Mouse (Mus musculus) CH12.LX (cell line): ENCODE measurements around the gene Ric8b. TPM values are rescaled to one million over a fixed set of nuclear protein-coding genes. Genes with fewer than 3 reads are reported as not detected.

Source experiments
- DNase-seq: peaks from one replicate; pipeline ENCODE4 v3.0.0-alpha.2; 2013; ENCODE audit errors: extremely low read depth
- H3K27ac ChIP-seq: 2 replicates; pipeline ENCODE4 v1.5.1; 2012; ENCODE audit warnings: low read depth, mild to moderate bottlenecking, control low read depth, moderate library complexity; ENCODE audit not compliant: insufficient read depth
- H3K27me3 ChIP-seq: replicated peaks from 2 replicates; pipeline ENCODE3; 2012; ENCODE audit warnings: inconsistent platforms
- H3K36me3 ChIP-seq, 2 experiments: replicated peaks in 1 of 2; 2 replicates each; pipeline versions ENCODE3 to v1.6.1; 2012; ENCODE audit warnings: inconsistent platforms in 1 of 2, low read length in 1 of 2, mild to moderate bottlenecking in 1 of 2, mixed read lengths in 1 of 2, moderate library complexity in 1 of 2; ENCODE audit not compliant: control insufficient read depth in 1 of 2, insufficient read depth in 1 of 2
- H3K4me1 ChIP-seq, 2 experiments: 2 replicates each; pipeline ENCODE4 v1.6.1; 2012; ENCODE audit warnings: inconsistent platforms in 1 of 2, moderate library complexity in 1 of 2; ENCODE audit not compliant: insufficient read depth in 2 of 2, control insufficient read depth in 1 of 2
- H3K4me2 ChIP-seq: 2 replicates; pipeline ENCODE4 v1.6.1; 2012; ENCODE audit warnings: low read depth, mild to moderate bottlenecking, control low read depth; ENCODE audit not compliant: poor library complexity, insufficient read depth, severe bottlenecking
- H3K4me3 ChIP-seq, 3 experiments: fragments of 150-350 bp in 1 of 3; sonication (generic) in 1 of 3; replicated peaks in 1 of 3; 2 replicates each; pipeline versions ENCODE3 to v1.5.1; 2011 to 2012; ENCODE audit warnings: low read depth in 2 of 3, low read length in 2 of 3, mild to moderate bottlenecking in 2 of 3, moderate library complexity in 2 of 3, control low read depth in 1 of 3, improper control_type of control experiment in 1 of 3, inconsistent platforms in 1 of 3, mixed read lengths in 1 of 3; ENCODE audit not compliant: poor library complexity in 1 of 3
- H3K79me2 ChIP-seq: replicated peaks from 2 replicates; pipeline ENCODE4 v1.6.1; 2012; ENCODE audit warnings: mild to moderate bottlenecking, moderate library complexity; ENCODE audit not compliant: control insufficient read depth, poor library complexity, insufficient read depth, severe bottlenecking; ENCODE audit errors: extremely low read depth
- H3K9ac ChIP-seq: 2 replicates; pipeline ENCODE4 v1.6.1; 2012; ENCODE audit warnings: low read depth, mild to moderate bottlenecking, control low read depth, moderate library complexity; ENCODE audit not compliant: insufficient read depth
- H3K9me3 ChIP-seq: replicated peaks from 2 replicates; pipeline ENCODE3; 2012; ENCODE audit warnings: low read length, inconsistent platforms, mixed read lengths
- CHD1 ChIP-seq: IDR thresholded peaks from 2 replicates; pipeline ENCODE4 v1.6.1; 2012; ENCODE audit warnings: low read depth, low read length, improper control_type of control experiment, inconsistent platforms
- CHD2 ChIP-seq: IDR thresholded peaks from 2 replicates; pipeline ENCODE4 v1.6.1; 2011; ENCODE audit warnings: low read length, improper control_type of control experiment
- E2F4 ChIP-seq: IDR thresholded peaks from 2 replicates; pipeline ENCODE4 v1.6.1; 2011; ENCODE audit warnings: low read depth, low read length, improper control_type of control experiment; ENCODE audit not compliant: insufficient replicate concordance
- ELF1 ChIP-seq: IDR thresholded peaks from 2 replicates; pipeline ENCODE4 v1.6.1; 2014; ENCODE audit warnings: low read depth, mild to moderate bottlenecking, inconsistent platforms, low read length, improper control_type of control experiment
- ETS1 ChIP-seq: conservative IDR thresholded peaks from 2 replicates; pipeline ENCODE4 v1.6.1; 2012; ENCODE audit warnings: low read depth, mild to moderate bottlenecking, inconsistent platforms, low read length, improper control_type of control experiment, moderate library complexity
- JUND ChIP-seq: conservative IDR thresholded peaks from 2 replicates; pipeline ENCODE4 v1.6.1; 2011; ENCODE audit warnings: low read depth, low read length, improper control_type of control experiment
- MAZ ChIP-seq: IDR thresholded peaks from 2 replicates; pipeline ENCODE4 v1.6.1; 2012; ENCODE audit warnings: low read depth, mild to moderate bottlenecking, inconsistent platforms, low read length, improper control_type of control experiment, moderate library complexity
- MXI1 ChIP-seq: IDR thresholded peaks from 2 replicates; pipeline ENCODE4 v1.6.1; 2011; ENCODE audit warnings: mild to moderate bottlenecking, low read depth, low read length, improper control_type of control experiment
- POLR2A ChIP-seq: IDR thresholded peaks from 2 replicates; pipeline ENCODE4 v1.6.1; 2011; ENCODE audit warnings: low read depth, mild to moderate bottlenecking, improper control_type of control experiment, low read length
- POLR2AphosphoS2 ChIP-seq: IDR thresholded peaks from 2 replicates; pipeline ENCODE4 v1.6.1; 2011; ENCODE audit warnings: low read depth, low read length, improper control_type of control experiment
- RAD21 ChIP-seq: IDR thresholded peaks from 2 replicates; pipeline ENCODE4 v1.6.1; 2011; ENCODE audit warnings: low read depth, mild to moderate bottlenecking, low read length, improper control_type of control experiment, moderate library complexity
- RCOR1 ChIP-seq: conservative IDR thresholded peaks from 2 replicates; pipeline ENCODE4 v1.6.1; 2012; ENCODE audit warnings: low read depth, mild to moderate bottlenecking, inconsistent platforms, low read length, improper control_type of control experiment
- TBP ChIP-seq: conservative IDR thresholded peaks from 2 replicates; pipeline ENCODE4 v1.6.1; 2011; ENCODE audit warnings: low read depth, low read length, improper control_type of control experiment
- TCF12 ChIP-seq: IDR thresholded peaks from 2 replicates; pipeline ENCODE4 v1.6.1; 2014; ENCODE audit warnings: low read depth, mild to moderate bottlenecking, inconsistent platforms, low read length, improper control_type of control experiment
- UBTF ChIP-seq: IDR thresholded peaks from 2 replicates; pipeline ENCODE4 v1.6.1; 2012; ENCODE audit warnings: low read depth, mild to moderate bottlenecking, inconsistent platforms, low read length, improper control_type of control experiment, moderate library complexity
- USF1 ChIP-seq: IDR thresholded peaks from 2 replicates; pipeline ENCODE4 v1.6.1; 2014; ENCODE audit warnings: low read depth, mild to moderate bottlenecking, inconsistent platforms, low read length, improper control_type of control experiment
- USF2 ChIP-seq: conservative IDR thresholded peaks from 2 replicates; pipeline ENCODE4 v1.6.1; 2011; ENCODE audit warnings: low read depth, low read length, improper control_type of control experiment
- ZC3H11A ChIP-seq: IDR thresholded peaks from 2 replicates; pipeline ENCODE4 v1.6.1; 2012; ENCODE audit warnings: low read depth, mild to moderate bottlenecking, inconsistent platforms, low read length, improper control_type of control experiment
- ZKSCAN1 ChIP-seq: IDR thresholded peaks from 2 replicates; pipeline ENCODE4 v1.6.1; 2012; ENCODE audit warnings: low read depth, inconsistent platforms, low read length, improper control_type of control experiment, borderline replicate concordance
- ZNF384 ChIP-seq: IDR thresholded peaks from 2 replicates; pipeline ENCODE4 v1.6.1; 2012; ENCODE audit warnings: low read depth, low read length, improper control_type of control experiment, inconsistent platforms
- dilution Hi-C: fragments of 300-500 bp; cut with MboI; formaldehyde crosslinking; loops from 2 replicates; pipeline ENCODE4 v1.14.3; 2020; ENCODE audit warnings: low sequenced_read_pairs; ENCODE audit not compliant: extremely low pct_unique_long_range_greater_than_20kb, extremely low pct_ligation_motif_present
- in situ Hi-C: fragments of 300-500 bp; cut with MboI; formaldehyde crosslinking; loops from 3 replicates; pipeline ENCODE4 v1.14.3; 2019; ENCODE audit warnings: low sequenced_read_pairs, low pct_ligation_motif_present, low pct_unique_long_range_greater_than_20kb, mixed read lengths
- polyA plus RNA-seq: library from polyadenylated mRNA; unstranded; fragments of >175 nt; gene quantifications from 2 replicates; pipeline ENCODE4 v1.2.1, GENCODE M21; 2012; ENCODE audit warnings: low read depth; ENCODE audit not compliant: insufficient read length
- total RNA-seq, 2 experiments: library from RNA; depleted of rRNA; stranded (reverse); fragments of 300-350 nt in 1 of 2; fragments of >200 nt in 1 of 2; gene quantifications; 2 replicates each; pipeline ENCODE4 v1.2.3; 2012 to 2014

Ric8b gene
- total and polyA plus RNA-seq, 3 experiments: 4.8 to 9.4 (median 6.3) TPM

- no peak for TF ChIP-seq ELF1
- TF ChIP-seq ETS1: no peak
- TF ChIP-seq ZC3H11A: no peak
- no peak for TF ChIP-seq CHD1
- no peak for TF ChIP-seq JUND
- no peak for TF ChIP-seq TCF12
- TF ChIP-seq TBP: no peak
- no peak for TF ChIP-seq USF2
- no peak for TF ChIP-seq RAD21
- no peak for TF ChIP-seq POLR2A
- TF ChIP-seq, all 38 proteins: peak for 0
- in situ Hi-C loops (no loop called here), dilution Hi-C loops (no loop called here)
- Histone ChIP-seq H3K4me2 (no peak overlapping the region), H3K4me3 (no peak overlapping the region), H3K27ac (no peak overlapping the region), H3K27me3 (no peaks in the 10 kb centered on the region), H3K9ac (no peak overlapping the region), H3K79me2 (no peaks in the 10 kb centered on the region), H3K9me3 (no peaks in the 10 kb centered on the region), H3K36me3 (peaks cover 29 to 77% of the 10 kb centered on the region in 2 experiments), H3K4me1 (no peaks in the 10 kb centered on the region)
- DNase-seq: no peak
Measured at GRCm38 (mm10) chr10:84976588-84977351, 59.4 kb downstream of the Ric8b start.

GRCm38 (mm10) chr10:84980291-84980690 is 62.9 kb downstream of the Ric8b start:
- dilution Hi-C loops: no loop called here
- TF ChIP-seq USF2 (no peak), TBP (no peak), CHD2 (no peak), ZKSCAN1 (no peak), E2F4 (no peak), TCF12 (no peak), ETS1 (no peak), MAZ (no peak), UBTF (no peak), ZNF384 (no peak), RCOR1 (no peak), MXI1 (no peak), POLR2AphosphoS2 (no peak), USF1 (no peak), CHD1 (no peak)

More at GRCm38 (mm10) chr10:84980291-84980690, 62.9 kb downstream of the Ric8b start:
- no peak overlapping the region for H3K9ac ChIP-seq
- H3K79me2 ChIP-seq: no peaks in the 10 kb centered on the region
- DNase-seq: no peak
- in situ Hi-C loops: no loop called here
- no peaks in the 10 kb centered on the region for H3K27me3 ChIP-seq
- peaks cover 0 to 20% of the 10 kb centered on the region in 2 experiments; a peak in 2 of 4 replicates for H3K4me1 ChIP-seq
- H3K27ac ChIP-seq: no peak overlapping the region
- H3K4me2 ChIP-seq: no peak overlapping the region
- peaks cover 25 to 78% of the 10 kb centered on the region in 2 experiments for H3K36me3 ChIP-seq
- no peaks in the 10 kb centered on the region for H3K9me3 ChIP-seq
- H3K4me3 ChIP-seq: no peak overlapping the region
